Mouse (Mus musculus) lung, postnatal 14 days (tissue): ENCODE measurements around the gene Brd3.
A peak's percentile ranks its signal among the peaks of the same experiment; 100 is the strongest.

Experiments used
- DNase-seq: peaks from one replicate; pipeline ENCODE4 v3.0.0; 2021

The Brd3 gene

GRCm38 (mm10) chr2:27423596-27423995, 83.9 kb downstream of the Brd3 start:
- no peak for DNase-seq

GRCm38 (mm10) chr2:27421293-27422068, 86.0 kb downstream of the Brd3 start:
- peak; percentile 81 for DNase-seq

- DNase-seq = peak; percentile 63
Observed at GRCm38 (mm10) chr2:27418577-27419070, 88.8 kb downstream of the Brd3 start.

GRCm38 (mm10) chr2:27417648-27418153, 89.8 kb downstream of the Brd3 start:
- DNase-seq = no peak

- no peak for DNase-seq
Observed at GRCm38 (mm10) chr2:27416425-27416824, 91.0 kb downstream of the Brd3 start.

GRCm38 (mm10) chr2:27415060-27415783, 92.2 kb downstream of the Brd3 start:
- no peak for DNase-seq

GRCm38 (mm10) chr2:27413936-27414657, 93.4 kb downstream of the Brd3 start:
- DNase-seq = peak; percentile 58

GRCm38 (mm10) chr2:27413582-27413935, 93.9 kb downstream of the Brd3 start:
- DNase-seq = no peak

- no peak for DNase-seq
Observed at GRCm38 (mm10) chr2:27412245-27412800, 95.1 kb downstream of the Brd3 start.

GRCm38 (mm10) chr2:27411688-27412174, 95.7 kb downstream of the Brd3 start:
- peak; percentile 54 for DNase-seq

GRCm38 (mm10) chr2:27410518-27411140, 96.8 kb downstream of the Brd3 start:
- no peak for DNase-seq

GRCm38 (mm10) chr2:27408194-27408593, 99.3 kb downstream of the Brd3 start:
- DNase-seq = no peak

- DNase-seq = no peak
Observed at GRCm38 (mm10) chr2:27406928-27407327, 100.5 kb downstream of the Brd3 start.

- no peak for DNase-seq
Observed at GRCm38 (mm10) chr2:27405094-27405884, 102.2 kb downstream of the Brd3 start.

- no peak for DNase-seq
Observed at GRCm38 (mm10) chr2:27404375-27405093, 102.9 kb downstream of the Brd3 start.

GRCm38 (mm10) chr2:27401544-27401943, 105.9 kb downstream of the Brd3 start:
- DNase-seq = no peak

GRCm38 (mm10) chr2:27400083-27400482, 107.4 kb downstream of the Brd3 start:
- DNase-seq = no peak

- DNase-seq = no peak
Observed at GRCm38 (mm10) chr2:27396656-27397440, 110.6 kb downstream of the Brd3 start.
